Mouse (Mus musculus) stomach, postnatal 0 days (tissue): ENCODE data around the gene Unc45a.

Source experiments
- CTCF ChIP-seq: IDR thresholded peaks from 2 replicates; pipeline ENCODE4 v1.5.1; 2016; ENCODE audit warnings: antibody characterized with exemption, low read depth, mild to moderate bottlenecking, moderate library complexity
- EP300 ChIP-seq: optimal IDR thresholded peaks from 2 replicates; pipeline ENCODE3; 2016; ENCODE audit warnings: antibody characterized with exemption

- TF ChIP-seq CTCF: no peak
- no peak for TF ChIP-seq EP300
Measured at GRCm38 (mm10) chr7:80387633-80388543, 47.1 kb upstream of the Unc45a start, which contains the start of gene Fes.
